Mouse (Mus musculus) C2C12 (cell line): ENCODE measurements at regions not wholly inside any gene's neighbourhood (a gene's known extent, or its start where the extent isn't known, plus 50 kb on each side); places are given as distances from the start of the nearest gene placed in this dataset.

Experiments
- H3K27me3 ChIP-seq: one replicate; pipeline ENCODE4 v1.6.1; 2011; ENCODE audit not compliant: control insufficient read depth, insufficient read depth, insufficient read length
- H3K36me3 ChIP-seq: one replicate; pipeline ENCODE4 v1.6.1; 2011; ENCODE audit not compliant: control insufficient read depth, insufficient read depth
- H3K4me3 ChIP-seq: one replicate; pipeline ENCODE4 v1.5.1; 2011; ENCODE audit warnings: mild to moderate bottlenecking, control low read depth; ENCODE audit not compliant: poor library complexity, insufficient read depth, severe bottlenecking
- H3K79me2 ChIP-seq: one replicate; pipeline ENCODE4 v1.6.1; 2011; ENCODE audit not compliant: control insufficient read depth, insufficient read depth
- H3K79me3 ChIP-seq: one replicate; pipeline ENCODE4 v1.6.1; 2011; ENCODE audit warnings: low read depth, control low read depth
- H3ac ChIP-seq: one replicate; pipeline ENCODE3; 2011; ENCODE audit warnings: low read depth; ENCODE audit not compliant: control insufficient read depth, insufficient read length
- CEBPB ChIP-seq: IDR thresholded peaks from one replicate; pipeline ENCODE4 v1.6.1; 2011; ENCODE audit warnings: low read depth, mild to moderate bottlenecking, control low read depth, moderate library complexity
- CTCF ChIP-seq: IDR thresholded peaks from one replicate; pipeline ENCODE4 v1.5.1; 2011; ENCODE audit not compliant: control insufficient read depth, insufficient read depth, insufficient read length
- FOSL1 ChIP-seq: IDR thresholded peaks from one replicate; pipeline ENCODE4 v1.8.0; 2011; ENCODE audit warnings: mild to moderate bottlenecking, low read length; ENCODE audit not compliant: poor library complexity, insufficient read depth, severe bottlenecking
- MAX ChIP-seq: IDR thresholded peaks from one replicate; pipeline ENCODE4 v1.6.1; 2011; ENCODE audit warnings: mild to moderate bottlenecking, control low read depth
- MYOD1 ChIP-seq: IDR thresholded peaks from one replicate; pipeline ENCODE4 v1.6.1; 2011; ENCODE audit warnings: low read depth; ENCODE audit not compliant: control insufficient read depth, insufficient read length
- MYOG ChIP-seq: IDR thresholded peaks from one replicate; pipeline ENCODE4 v1.6.1; 2011; ENCODE audit not compliant: control insufficient read depth, insufficient read length; ENCODE audit errors: extremely low read depth
- USF1 ChIP-seq: IDR thresholded peaks from one replicate; pipeline ENCODE4 v1.6.1; 2011; ENCODE audit warnings: low read depth, mild to moderate bottlenecking, control low read depth, moderate library complexity

DNA sequence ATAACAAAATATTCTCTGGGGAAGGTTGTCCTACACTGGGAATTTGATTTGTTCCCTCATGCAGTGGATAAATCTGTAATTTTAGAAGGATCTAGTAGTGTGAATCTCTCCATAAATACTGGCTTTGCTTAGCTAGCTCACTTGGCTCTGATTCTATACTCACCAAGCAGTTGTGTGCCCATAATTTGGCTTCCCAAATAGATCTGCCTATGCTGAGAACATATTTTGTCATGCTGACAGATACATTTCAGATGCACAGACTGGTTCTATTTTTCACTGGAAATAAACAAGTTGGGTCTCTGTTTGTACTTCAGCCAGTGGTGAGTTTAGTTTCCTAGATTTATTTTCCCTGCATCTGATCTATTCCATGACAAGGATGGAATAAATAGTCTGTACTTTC lies 309.8 kb upstream of the Arhgap42 start:
- Histone ChIP-seq H3K36me3 (no peaks in the 10 kb centered on the region), H3K27me3 (no peaks in the 10 kb centered on the region)
- TF ChIP-seq MAX, result no peak
- no peak for TF ChIP-seq FOSL1
- TF ChIP-seq CTCF, result no peak
- no peak for TF ChIP-seq CEBPB
- TF ChIP-seq MYOG, result no peak
- TF ChIP-seq MYOD1, result no peak
- no peak for TF ChIP-seq USF1

DNA sequence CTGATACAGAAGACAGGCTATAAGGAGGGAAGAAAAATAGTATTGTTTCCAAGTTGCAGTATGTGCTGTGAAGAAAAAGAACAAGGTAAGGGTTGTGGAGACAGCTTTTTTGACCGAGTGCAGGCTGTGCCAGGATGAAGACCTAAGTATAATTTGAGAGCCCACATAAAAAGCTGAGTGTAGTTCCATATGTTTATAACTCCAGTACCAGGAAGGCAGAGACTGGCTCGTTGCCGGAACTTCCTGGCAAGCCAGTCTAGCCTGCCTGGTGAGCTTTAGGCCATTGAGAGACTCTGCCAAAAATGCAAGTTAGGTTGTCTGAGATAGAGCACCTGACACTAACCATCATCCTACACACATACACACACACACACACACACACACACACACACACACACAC lies 308.7 kb upstream of the Arhgap42 start:
- no peaks in the 10 kb centered on the region for H3K36me3 ChIP-seq
- no peaks in the 10 kb centered on the region for H3K27me3 ChIP-seq
- no peak overlapping the region for H3K4me3 ChIP-seq
- H3K79me2 ChIP-seq, result no peaks in the 10 kb centered on the region
- no peak for TF ChIP-seq MYOG
- H3K79me3 ChIP-seq, result no peaks in the 10 kb centered on the region
- H3ac ChIP-seq, result no peak overlapping the region

More for the DNA sequence above, 309.8 kb upstream of the Arhgap42 start:
- Histone ChIP-seq H3K79me3 (no peaks in the 10 kb centered on the region), H3ac (no peak overlapping the region), H3K79me2 (no peaks in the 10 kb centered on the region), H3K4me3 (no peak overlapping the region)

DNA sequence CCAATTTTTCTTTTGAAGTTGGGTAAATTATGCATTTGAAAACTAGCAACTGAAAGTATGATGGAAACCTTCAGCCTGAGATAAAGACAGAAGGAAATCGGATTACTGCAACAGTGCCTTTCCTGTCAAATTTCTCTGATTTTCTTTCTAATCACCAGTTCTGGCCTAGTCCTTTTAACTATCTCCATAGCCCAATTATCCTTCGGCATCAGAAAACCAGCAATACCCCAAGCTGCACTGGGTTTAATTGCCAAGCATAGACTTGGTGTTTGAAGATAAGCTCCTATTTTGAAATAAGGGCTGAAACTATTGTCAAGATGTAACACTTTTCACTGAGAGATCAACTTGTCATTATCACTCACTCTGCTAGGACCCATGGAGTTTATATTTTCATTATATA lies 308.2 kb upstream of the Arhgap42 start:
- H3K36me3 ChIP-seq, result no peaks in the 10 kb centered on the region
- no peak overlapping the region for H3K4me3 ChIP-seq
- no peak overlapping the region for H3ac ChIP-seq
- no peak for TF ChIP-seq USF1
- TF ChIP-seq CEBPB, result no peak
- TF ChIP-seq CTCF, result no peak
- no peak for TF ChIP-seq MYOD1
- TF ChIP-seq MAX, result no peak
- TF ChIP-seq FOSL1, result no peak
- TF ChIP-seq MYOG, result no peak
- H3K27me3 ChIP-seq, result no peaks in the 10 kb centered on the region
- H3K79me3 ChIP-seq, result no peaks in the 10 kb centered on the region
- H3K79me2 ChIP-seq, result no peaks in the 10 kb centered on the region

DNA sequence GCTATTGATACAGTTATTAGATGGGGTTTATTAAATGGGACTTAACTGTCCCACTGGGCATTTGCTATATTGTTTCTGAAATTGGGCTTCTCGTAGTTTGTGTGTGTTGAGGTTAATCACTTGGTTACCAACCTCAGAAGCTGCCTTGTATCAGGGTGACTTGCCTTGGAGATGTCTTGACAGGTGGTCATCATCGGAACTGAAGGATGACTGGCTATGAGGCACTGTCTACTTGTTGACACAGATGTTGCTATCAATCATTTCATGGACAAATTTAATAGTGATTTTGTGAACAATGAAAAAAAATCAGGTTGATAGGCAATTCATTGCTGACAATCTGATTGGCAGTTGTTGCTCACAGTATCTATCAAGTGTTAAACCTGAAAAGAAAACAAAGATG lies 261.4 kb upstream of the Arhgap42 start:
- no peak for TF ChIP-seq CTCF
- peak; percentile 96 for TF ChIP-seq MYOD1
- Histone ChIP-seq H3ac (no peak overlapping the region), H3K36me3 (no peaks in the 10 kb centered on the region), H3K79me2 (no peaks in the 10 kb centered on the region), H3K79me3 (no peaks in the 10 kb centered on the region), H3K4me3 (no peak overlapping the region), H3K27me3 (no peaks in the 10 kb centered on the region)

DNA sequence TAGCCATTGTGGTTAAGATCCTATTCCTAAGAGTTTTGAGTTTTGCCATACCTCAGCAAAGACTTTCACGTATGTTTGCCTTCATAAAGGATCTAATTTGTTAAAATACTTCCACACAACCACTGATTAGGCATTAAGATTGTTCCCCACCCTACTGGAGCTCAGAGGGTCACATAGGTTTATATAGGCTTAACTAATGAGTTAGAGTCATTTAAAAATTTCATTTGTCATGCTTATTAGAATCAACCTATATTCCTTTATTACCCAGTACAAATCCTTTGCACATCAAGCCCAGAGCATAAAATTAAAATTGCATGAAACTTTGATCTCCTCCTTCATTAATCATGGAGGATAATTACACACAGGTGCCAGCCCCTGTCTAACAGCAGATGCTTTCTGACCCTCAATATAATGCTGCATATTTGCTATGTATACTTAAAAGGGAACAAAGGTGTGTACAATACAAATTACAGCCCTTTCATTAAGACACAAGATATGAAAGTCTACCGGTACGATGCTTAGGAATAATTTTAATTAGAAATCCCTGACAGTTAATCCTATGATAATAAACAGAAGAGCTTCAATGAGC lies 254.8 kb upstream of the Arhgap42 start:
- H3K27me3 ChIP-seq, result no peaks in the 10 kb centered on the region
- no peaks in the 10 kb centered on the region for H3K36me3 ChIP-seq
- H3K79me3 ChIP-seq, result no peaks in the 10 kb centered on the region
- H3K4me3 ChIP-seq, result no peak overlapping the region
- no peaks in the 10 kb centered on the region for H3K79me2 ChIP-seq
- no peak for TF ChIP-seq FOSL1
- no peak for TF ChIP-seq USF1
- TF ChIP-seq CTCF, result no peak
- TF ChIP-seq CEBPB, result no peak
- no peak for TF ChIP-seq MAX
- TF ChIP-seq MYOG, result no peak
- no peak for TF ChIP-seq MYOD1
- no peak overlapping the region for H3ac ChIP-seq

DNA sequence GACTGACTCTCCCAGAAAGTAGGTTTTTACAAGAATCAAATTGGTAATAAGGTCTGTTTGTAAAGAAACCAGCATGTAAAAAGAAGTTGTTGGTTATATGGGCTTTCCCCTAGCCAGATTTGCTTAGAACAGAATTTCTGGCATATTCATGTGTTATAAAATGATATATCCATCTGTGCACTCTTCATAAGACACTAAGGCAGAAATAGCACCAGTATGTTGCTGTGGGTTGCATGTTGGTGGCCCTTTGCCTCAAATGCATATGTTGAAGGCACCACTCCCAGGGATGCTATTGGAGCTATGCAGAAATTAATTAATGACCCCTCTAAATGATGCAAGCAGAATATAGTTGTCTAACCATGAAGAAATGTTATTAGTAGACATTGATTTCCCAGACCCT lies 238.2 kb upstream of the Arhgap42 start:
- no peaks in the 10 kb centered on the region for H3K36me3 ChIP-seq
- no peaks in the 10 kb centered on the region for H3K79me3 ChIP-seq
- no peaks in the 10 kb centered on the region for H3K79me2 ChIP-seq
- no peaks in the 10 kb centered on the region for H3K27me3 ChIP-seq
- H3ac ChIP-seq, result no peak overlapping the region
- TF ChIP-seq MYOD1, result no peak
- no peak for TF ChIP-seq MAX
- TF ChIP-seq USF1, result no peak
- TF ChIP-seq CEBPB, result no peak
- TF ChIP-seq MYOG, result no peak
- no peak for TF ChIP-seq CTCF
- no peak for TF ChIP-seq FOSL1
- H3K4me3 ChIP-seq, result no peak overlapping the region
